Mouse (Mus musculus) layer of hippocampus, postnatal 14 days (tissue): ENCODE data around the gene Cfap206. TPM values are rescaled to one million over a fixed set of nuclear protein-coding genes. Genes with fewer than 3 reads are reported as not detected.

Experiments
- DNase-seq, 2 experiments: peaks; one replicate each; pipeline ENCODE4 v3.0.0; 2021 to 2022; ENCODE audit warnings: low spot score in 2 of 2, mixed read lengths in 1 of 2
- total RNA-seq, 2 experiments: library from RNA; stranded (reverse); gene quantifications; 2 replicates each; pipeline ENCODE4 v1.2.3; 2021

Cfap206 gene
- total RNA-seq, 2 experiments from 2014 or later = 2.7 to 3.0 TPM

DNA sequence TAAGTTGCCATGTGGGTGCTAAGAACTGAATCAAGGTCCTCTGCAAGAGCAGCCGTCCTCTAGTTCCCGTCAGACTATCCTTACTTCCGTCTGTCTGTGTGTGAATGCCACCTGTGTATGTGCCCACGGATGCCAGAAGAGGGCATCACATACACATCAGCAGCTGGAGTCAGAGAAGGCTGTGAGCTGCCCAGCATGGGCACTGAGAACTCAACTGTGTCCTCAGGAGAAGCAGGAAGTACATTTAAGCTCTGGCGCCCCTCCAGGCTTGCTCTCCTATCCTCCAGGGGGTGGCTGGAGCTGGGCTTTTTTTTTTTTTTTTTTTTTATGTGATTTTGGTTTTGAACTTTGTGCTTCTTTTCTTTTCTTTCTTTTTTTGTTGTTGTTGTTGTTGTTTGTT is 49.5 kb downstream of the Cfap206 start:
- no peak for DNase-seq

DNA sequence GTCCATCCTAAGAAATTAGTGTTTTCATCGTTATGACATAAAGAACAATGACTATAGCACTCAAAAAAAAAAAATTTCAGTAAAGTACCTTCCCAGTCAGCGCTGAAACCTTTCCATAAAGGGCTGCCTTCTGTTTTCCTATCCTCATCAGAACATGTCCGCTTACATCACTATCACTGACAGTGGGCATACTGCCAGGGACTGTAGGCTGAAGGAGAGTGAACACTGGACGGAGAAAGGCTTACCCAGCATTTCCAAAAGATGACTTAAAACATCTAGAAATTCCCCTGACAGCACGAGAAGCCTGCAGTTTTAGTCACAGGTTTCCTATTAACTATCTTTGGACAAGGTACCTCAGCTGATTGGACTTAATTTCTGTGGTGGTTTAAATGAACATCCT is 56.3 kb downstream of the Cfap206 start:
- DNase-seq = no peak

DNA sequence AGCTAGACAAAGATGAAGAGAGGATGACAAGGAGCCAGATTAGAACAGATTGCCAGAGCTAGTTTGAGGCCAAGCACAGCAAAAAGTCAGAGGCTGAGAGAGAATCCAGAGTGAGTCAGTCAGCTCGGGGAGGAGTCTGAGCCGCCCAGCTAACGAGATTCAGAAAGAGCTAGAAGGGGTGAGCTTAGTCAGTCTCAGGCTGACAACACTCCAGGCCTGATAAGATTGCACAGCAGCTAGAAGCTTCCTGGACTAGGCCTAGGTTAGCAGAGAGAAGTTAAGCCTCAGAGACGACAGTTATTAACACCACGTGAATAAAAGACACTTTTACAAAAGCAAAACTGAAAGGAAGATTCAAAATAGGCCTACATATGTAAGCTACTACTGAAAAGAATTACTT is 62.1 kb downstream of the Cfap206 start:
- DNase-seq = no peak

DNA sequence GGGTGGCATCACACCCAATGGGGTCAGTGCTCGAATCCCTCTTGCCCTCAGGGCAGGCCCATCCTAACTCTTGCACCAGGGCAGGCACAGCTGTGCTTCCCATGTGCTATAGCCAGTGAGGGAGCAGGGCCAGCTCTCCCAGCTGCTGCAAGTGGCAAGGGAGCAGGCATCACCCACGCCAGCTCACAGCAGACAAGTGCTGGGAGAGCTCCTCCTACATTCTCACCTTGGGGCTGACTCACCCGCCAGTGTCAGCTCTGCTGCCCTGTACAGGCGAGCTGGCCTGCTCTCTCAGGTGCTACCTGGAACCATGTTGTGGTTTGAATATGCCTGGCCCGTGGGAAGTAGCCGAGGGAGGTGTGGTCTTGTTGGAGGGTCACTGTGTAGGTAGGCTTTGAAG is 68.1 kb downstream of the Cfap206 start:
- DNase-seq = no peak

DNA sequence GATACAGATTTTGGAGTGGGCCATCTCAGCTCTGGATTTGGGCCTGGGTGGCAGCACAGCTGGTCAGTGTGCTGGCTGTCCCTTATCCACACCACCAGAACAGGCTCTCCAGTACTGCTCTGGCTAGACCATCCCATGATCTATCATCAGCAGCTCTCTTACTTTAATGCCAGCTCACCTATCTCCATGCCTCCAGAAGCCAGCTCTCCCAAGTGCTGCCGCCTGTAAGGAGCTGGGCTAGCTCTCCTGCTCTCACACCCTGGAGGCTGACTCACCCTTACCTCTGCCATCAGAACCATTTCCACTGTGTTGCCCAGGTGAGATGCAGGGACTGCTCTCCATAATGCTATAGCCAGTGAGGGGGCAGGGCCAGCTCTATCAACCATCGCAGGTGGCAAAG is 68.5 kb downstream of the Cfap206 start:
- no peak for DNase-seq

DNA sequence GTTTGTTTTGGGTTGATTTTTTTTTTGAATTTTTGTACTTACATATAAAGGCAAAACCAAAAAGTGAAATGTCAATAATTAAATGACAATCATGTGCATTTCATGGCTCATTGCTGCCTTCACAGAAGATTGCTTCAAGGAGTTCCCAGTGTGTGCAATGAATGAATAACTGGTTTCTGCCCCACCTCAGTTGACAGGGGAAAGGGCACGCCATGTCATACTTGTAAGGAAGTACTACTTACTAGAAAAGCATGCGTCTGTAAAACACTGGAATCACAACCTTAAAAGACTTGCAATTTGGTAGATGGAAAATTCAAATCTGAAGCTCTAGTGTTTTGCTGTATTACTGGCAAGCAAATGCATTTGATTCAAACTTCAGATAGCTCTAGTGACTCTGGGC is 71.0 kb downstream of the Cfap206 start:
- no peak for DNase-seq

DNA sequence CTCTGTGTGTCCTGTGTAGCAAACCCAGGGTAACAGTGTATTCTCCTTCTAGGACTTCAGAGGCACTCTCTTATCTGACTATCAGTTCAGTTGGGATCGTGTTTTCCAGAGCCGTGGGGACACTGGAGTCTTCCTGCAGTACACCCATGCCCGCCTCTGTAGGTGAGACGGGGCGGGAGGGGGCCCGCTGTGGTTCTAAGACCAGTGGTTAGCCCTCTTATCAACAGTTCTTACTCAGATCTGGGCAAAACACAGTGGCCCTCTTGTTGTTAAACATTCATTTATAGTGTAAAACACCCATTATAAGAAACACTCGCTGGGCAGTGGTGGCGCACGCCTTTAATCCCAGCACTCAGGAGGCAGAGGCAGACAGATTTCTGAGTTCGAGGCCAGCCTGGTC is 73.9 kb downstream of the Cfap206 start:
- DNase-seq = no peak

DNA sequence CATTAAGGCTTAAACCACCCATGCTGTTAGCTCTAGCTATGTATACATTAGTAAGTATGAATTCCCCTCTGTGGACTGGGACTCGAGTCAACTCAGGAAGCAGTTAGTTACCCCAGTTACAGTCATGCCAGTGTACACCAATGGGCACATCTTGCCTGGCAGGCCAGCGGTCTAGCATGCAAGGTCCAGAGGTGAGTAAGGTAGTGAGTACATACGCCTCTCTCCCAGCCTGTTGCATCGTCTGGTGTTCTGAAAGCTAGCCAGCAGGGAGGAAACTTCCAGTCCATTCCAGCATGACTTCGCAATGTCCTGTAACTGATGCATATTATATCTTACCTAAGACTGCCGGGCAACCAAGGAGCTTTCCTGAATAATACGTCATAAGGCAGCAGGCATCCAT is 76.8 kb downstream of the Cfap206 start:
- DNase-seq = no peak

DNA sequence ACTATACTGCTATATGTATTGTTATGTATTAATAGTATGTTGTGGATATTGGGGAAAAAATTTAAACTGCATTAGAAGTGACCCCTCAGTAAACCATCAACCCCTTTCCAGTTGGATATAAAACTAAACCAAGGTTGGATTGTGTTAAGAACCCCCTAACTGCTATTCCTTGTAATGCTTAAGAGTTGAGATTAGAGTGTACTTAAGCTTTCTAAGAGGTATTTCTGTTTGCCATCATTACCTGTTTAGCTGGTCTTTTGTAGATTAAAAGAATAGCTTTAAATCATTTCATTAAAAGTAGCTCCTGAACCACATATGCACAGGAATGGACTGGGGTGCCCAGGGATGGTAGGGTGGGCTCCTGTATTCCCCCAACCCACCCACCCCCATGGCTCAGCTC is 85.2 kb downstream of the Cfap206 start:
- DNase-seq = no peak

DNA sequence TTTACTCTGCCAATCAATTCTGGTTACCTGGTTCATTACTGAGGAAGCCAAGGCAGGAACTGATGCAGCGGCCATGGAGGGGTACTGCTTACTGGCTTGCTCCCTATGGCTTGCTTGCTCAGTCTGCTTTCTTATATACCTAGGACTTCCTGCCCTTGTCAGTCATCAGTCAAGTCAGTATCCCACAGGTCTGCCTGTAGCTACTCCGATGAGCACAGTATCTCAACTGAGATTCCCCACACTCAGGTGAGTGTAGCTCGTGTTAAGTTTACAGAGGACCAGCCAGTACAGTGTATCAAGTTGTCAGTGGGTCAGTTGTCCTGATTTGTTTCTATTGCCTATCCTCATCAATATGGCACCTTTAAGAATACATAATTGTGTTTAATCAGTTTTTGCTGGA is 89.3 kb downstream of the Cfap206 start:
- no peak for DNase-seq

DNA sequence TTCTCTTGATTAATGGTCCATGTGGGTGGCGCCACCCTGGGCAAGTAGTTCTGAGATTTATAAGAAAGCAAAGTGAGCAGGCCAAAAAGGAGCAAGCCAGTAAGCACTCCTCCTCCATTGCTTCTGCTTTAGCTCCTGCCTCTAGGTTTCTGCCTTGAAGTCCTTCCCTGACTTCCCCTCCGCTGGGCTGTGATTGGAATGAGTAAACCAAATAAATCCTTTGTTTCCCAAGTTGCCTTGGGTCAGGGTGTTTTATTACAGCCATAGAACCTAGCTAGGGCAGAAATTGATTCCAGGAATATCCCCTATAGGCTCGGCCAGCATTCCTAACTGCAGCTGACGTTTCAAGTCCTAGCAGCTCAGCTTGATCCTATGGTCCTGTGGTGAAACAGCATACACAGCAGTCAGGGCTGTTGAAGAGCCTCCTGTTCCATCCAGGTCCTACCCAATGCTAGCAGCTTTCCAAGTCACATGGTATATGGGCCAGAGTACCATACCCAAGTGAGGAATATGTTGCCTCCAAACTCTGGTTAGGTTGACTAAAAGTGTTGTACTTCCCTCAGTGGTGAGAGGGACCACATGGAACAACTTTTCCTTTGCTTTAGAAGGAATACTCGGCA is 90.2 kb downstream of the Cfap206 start:
- no peak for DNase-seq

Other genes starting within 250 kb of the Cfap206 start
- gene Akirin2, start 179.3 kb downstream of the Cfap206 start, total RNA-seq = 100 to 1,000 TPM in 1 of 2 experiments, 10 to 100 TPM in 1; 97.6 to 103 TPM
- gene Orc3, start 115.3 kb downstream of the Cfap206 start, total RNA-seq = 10 to 100 TPM; 50.4 to 55.8 TPM
- 10 to 100 TPM; 28.5 to 29.9 TPM for gene Rars2, start 115.2 kb downstream of the Cfap206 start, total RNA-seq
- 10 to 100 TPM; 22.4 to 25.0 TPM for gene Slc35a1, start 42.8 kb downstream of the Cfap206 start, total RNA-seq
- gene Gm136, start 26.1 kb upstream of the Cfap206 start, total RNA-seq = not detected
- 10 to 100 TPM; 24.2 to 25.9 TPM for gene Smim8, start 48.2 kb upstream of the Cfap206 start, total RNA-seq
- 10 to 100 TPM; 23.8 to 25.3 TPM for gene Zfp292, start 152.8 kb upstream of the Cfap206 start, total RNA-seq
- not detected for gene Cga, start 163.6 kb upstream of the Cfap206 start, total RNA-seq